Mouse (Mus musculus): Measurements from ENCODE around the gene Tldc2. TPM values are rescaled to one million over a fixed set of nuclear protein-coding genes. Genes with fewer than 3 reads are reported as not detected.

The Tldc2 gene
- polyA plus RNA-seq, 1 experiment from 2014 or later, result not detected

- H3K9me3 ChIP-seq (ENCODE audit: low read depth, low read length), result no peaks in the 10 kb centered on the region
- no peak overlapping the region for H3K9ac ChIP-seq
- no peak overlapping the region for H3K4me3 ChIP-seq (ENCODE audit: low read depth, low read length)
- H3K4me2 ChIP-seq, result no peak overlapping the region
- no peak for DNase-seq
- no peak for TF ChIP-seq CTCF (IDR thresholded peaks at IDR 0.05; ENCODE audit: low read depth)
- 86% methylated on average over 14 of the region's 14 CpGs for WGBS
- ATAC-seq (ENCODE audit: insufficient read depth), result no peak
- H3K4me1 ChIP-seq (ENCODE audit: insufficient read depth), result peaks cover 29% of the 10 kb centered on the region
- peaks cover 56% of the 10 kb centered on the region for H3K36me3 ChIP-seq (ENCODE audit: insufficient read depth)
- H3K27me3 ChIP-seq (ENCODE audit: insufficient read depth, low read length), result no peaks in the 10 kb centered on the region
- H3K27ac ChIP-seq (ENCODE audit: low read depth), result no peak overlapping the region
Measured at GRCm38 (mm10) chr2:157060037-157060436, 26.8 kb upstream of the Tldc2 start.

- Histone ChIP-seq H3K4me2 (no peak overlapping the region), H3K4me1 (ENCODE audit: insufficient read depth) (peaks cover 30% of the 10 kb centered on the region), H3K9me3 (ENCODE audit: low read depth, low read length) (no peaks in the 10 kb centered on the region), H3K27ac (ENCODE audit: low read depth) (no peak overlapping the region), H3K9ac (no peak overlapping the region), H3K36me3 (ENCODE audit: insufficient read depth) (peaks cover 55% of the 10 kb centered on the region), H3K27me3 (ENCODE audit: insufficient read depth, low read length) (no peaks in the 10 kb centered on the region), H3K4me3 (ENCODE audit: low read depth, low read length) (no peak overlapping the region)
- no peak for TF ChIP-seq CTCF (IDR thresholded peaks at IDR 0.05; ENCODE audit: low read depth)
- no peak for DNase-seq
- 81% methylated on average over 11 of the region's 11 CpGs for WGBS
- ATAC-seq (ENCODE audit: insufficient read depth), result no peak
Measured at GRCm38 (mm10) chr2:157060557-157061305, 26.1 kb upstream of the Tldc2 start.

GRCm38 (mm10) chr2:157063241-157063700 is 23.6 kb upstream of the Tldc2 start:
- H3K9me3 ChIP-seq (ENCODE audit: low read depth, low read length), result no peaks in the 10 kb centered on the region
- peaks cover 37% of the 10 kb centered on the region for H3K36me3 ChIP-seq (ENCODE audit: insufficient read depth)
- no peak for TF ChIP-seq CTCF (IDR thresholded peaks at IDR 0.05; ENCODE audit: low read depth)
- H3K27me3 ChIP-seq (ENCODE audit: insufficient read depth, low read length), result no peaks in the 10 kb centered on the region
- 54% methylated on average over 4 of the region's 4 CpGs for WGBS
- no peak overlapping the region for H3K4me2 ChIP-seq
- H3K4me3 ChIP-seq (ENCODE audit: low read depth, low read length), result no peak overlapping the region
- no peak for ATAC-seq (ENCODE audit: insufficient read depth)
- H3K9ac ChIP-seq, result no peak overlapping the region
- peaks cover 36% of the 10 kb centered on the region for H3K4me1 ChIP-seq (ENCODE audit: insufficient read depth)
- 0 out of 2 replicates have a peak overlapping the region, but pooled peaks have one; percentile 9 for H3K27ac ChIP-seq (ENCODE audit: low read depth)
- no peak for DNase-seq

GRCm38 (mm10) chr2:157064136-157064535 is 22.7 kb upstream of the Tldc2 start:
- H3K36me3 ChIP-seq (ENCODE audit: insufficient read depth), result peaks cover 34% of the 10 kb centered on the region
- H3K9me3 ChIP-seq (ENCODE audit: low read depth, low read length), result no peaks in the 10 kb centered on the region
- peaks cover 37% of the 10 kb centered on the region for H3K4me1 ChIP-seq (ENCODE audit: insufficient read depth)
- ATAC-seq (ENCODE audit: insufficient read depth), result peak; percentile 40; the same call in 1 of the 2 replicates
- H3K9ac ChIP-seq, result 0 out of 2 replicates have a peak overlapping the region, but pooled peaks have one; percentile 5
- H3K27ac ChIP-seq (ENCODE audit: low read depth), result peak overlapping the region; percentile 9; the same call in 1 of the 2 replicates
- WGBS, result 45% methylated on average over 7 of the region's 7 CpGs
- no peak for TF ChIP-seq CTCF (IDR thresholded peaks at IDR 0.05; ENCODE audit: low read depth)
- H3K27me3 ChIP-seq (ENCODE audit: insufficient read depth, low read length), result no peaks in the 10 kb centered on the region
- peak overlapping the region; percentile 20; the same call in 1 of the 2 replicates for H3K4me2 ChIP-seq
- DNase-seq, result peak; percentile 59
- no peak overlapping the region for H3K4me3 ChIP-seq (ENCODE audit: low read depth, low read length)

GRCm38 (mm10) chr2:157064978-157065878 is 21.6 kb upstream of the Tldc2 start:
- Histone ChIP-seq H3K27ac (ENCODE audit: low read depth) (no peak overlapping the region), H3K36me3 (ENCODE audit: insufficient read depth) (peaks cover 23% of the 10 kb centered on the region), H3K4me3 (ENCODE audit: low read depth, low read length) (no peak overlapping the region), H3K9ac (peak overlapping the region; percentile 14), H3K27me3 (ENCODE audit: insufficient read depth, low read length) (no peaks in the 10 kb centered on the region), H3K4me1 (ENCODE audit: insufficient read depth) (peaks cover 45% of the 10 kb centered on the region), H3K9me3 (ENCODE audit: low read depth, low read length) (no peaks in the 10 kb centered on the region), H3K4me2 (no peak overlapping the region)
- no peak for ATAC-seq (ENCODE audit: insufficient read depth)
- no peak for TF ChIP-seq CTCF (IDR thresholded peaks at IDR 0.05; ENCODE audit: low read depth)
- WGBS, result 77% methylated on average over 14 of the region's 14 CpGs
- DNase-seq, result no peak

DNA sequence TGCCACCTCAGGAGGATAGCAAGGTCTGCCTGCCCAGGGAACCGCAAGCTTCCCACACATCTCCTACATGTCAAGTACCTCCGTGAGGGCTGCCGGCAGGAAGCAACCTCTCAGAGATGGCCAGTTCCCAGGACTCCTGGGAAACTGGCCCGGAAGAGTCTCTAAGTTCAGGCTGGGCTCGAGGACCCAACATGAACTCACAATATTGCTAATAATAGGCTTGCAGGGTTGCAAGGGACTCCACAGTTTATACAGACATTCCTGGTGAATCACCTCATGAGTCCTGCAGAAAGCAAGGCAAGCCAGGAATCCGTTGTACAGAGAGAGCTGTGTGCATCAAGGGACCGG is 21.0 kb upstream of the Tldc2 start:
- Histone ChIP-seq H3K9ac (no peak overlapping the region), H3K4me2 (no peak overlapping the region), H3K27me3 (ENCODE audit: insufficient read depth, low read length) (no peaks in the 10 kb centered on the region), H3K9me3 (ENCODE audit: low read depth, low read length) (no peaks in the 10 kb centered on the region), H3K4me1 (ENCODE audit: insufficient read depth) (peaks cover 51% of the 10 kb centered on the region), H3K36me3 (ENCODE audit: insufficient read depth) (peaks cover 17% of the 10 kb centered on the region; the same call in 1 of the 2 replicates), H3K27ac (ENCODE audit: low read depth) (no peak overlapping the region), H3K4me3 (ENCODE audit: low read depth, low read length) (no peak overlapping the region)
- no peak for TF ChIP-seq CTCF (IDR thresholded peaks at IDR 0.05; ENCODE audit: low read depth)
- ATAC-seq (ENCODE audit: insufficient read depth), result no peak
- no peak for DNase-seq
- 48% methylated on average over 7 of the region's 7 CpGs for WGBS
